Mouse (Mus musculus) cerebellum, postnatal 36 days (tissue): ENCODE data around the gene Aldh3a2.
"Not testable (repeated sequence)": the region's sequence is repeated elsewhere in the genome, so short reads cannot be mapped to it uniquely, and the experiment has no call there.

Experiments used
- DNase-seq, 2 experiments: peaks; one replicate each; pipeline ENCODE4 v3.0.0; 2021 to 2022; ENCODE audit warnings: mixed read lengths in 2 of 2

Aldh3a2 gene

DNA sequence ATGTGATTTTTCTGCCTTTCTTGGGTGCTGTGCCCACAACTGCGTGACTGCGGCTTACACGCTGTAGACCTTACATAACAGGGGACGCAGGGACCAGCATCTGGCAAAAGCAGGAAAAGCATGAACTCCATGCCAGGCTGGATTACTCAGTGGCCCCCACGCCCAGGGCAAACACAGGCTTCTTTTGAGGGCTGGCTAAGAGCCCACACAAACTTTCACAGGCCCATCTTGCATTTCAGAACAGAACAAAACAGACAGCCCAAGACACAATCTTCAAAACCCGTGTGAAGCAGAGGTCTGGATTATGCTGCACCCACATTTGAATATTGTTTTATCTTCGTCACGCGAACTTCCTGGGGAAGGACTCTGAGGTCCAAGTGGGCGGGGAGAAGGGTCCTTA lies 58.9 kb downstream of the Aldh3a2 start:
- no peak for DNase-seq

DNA sequence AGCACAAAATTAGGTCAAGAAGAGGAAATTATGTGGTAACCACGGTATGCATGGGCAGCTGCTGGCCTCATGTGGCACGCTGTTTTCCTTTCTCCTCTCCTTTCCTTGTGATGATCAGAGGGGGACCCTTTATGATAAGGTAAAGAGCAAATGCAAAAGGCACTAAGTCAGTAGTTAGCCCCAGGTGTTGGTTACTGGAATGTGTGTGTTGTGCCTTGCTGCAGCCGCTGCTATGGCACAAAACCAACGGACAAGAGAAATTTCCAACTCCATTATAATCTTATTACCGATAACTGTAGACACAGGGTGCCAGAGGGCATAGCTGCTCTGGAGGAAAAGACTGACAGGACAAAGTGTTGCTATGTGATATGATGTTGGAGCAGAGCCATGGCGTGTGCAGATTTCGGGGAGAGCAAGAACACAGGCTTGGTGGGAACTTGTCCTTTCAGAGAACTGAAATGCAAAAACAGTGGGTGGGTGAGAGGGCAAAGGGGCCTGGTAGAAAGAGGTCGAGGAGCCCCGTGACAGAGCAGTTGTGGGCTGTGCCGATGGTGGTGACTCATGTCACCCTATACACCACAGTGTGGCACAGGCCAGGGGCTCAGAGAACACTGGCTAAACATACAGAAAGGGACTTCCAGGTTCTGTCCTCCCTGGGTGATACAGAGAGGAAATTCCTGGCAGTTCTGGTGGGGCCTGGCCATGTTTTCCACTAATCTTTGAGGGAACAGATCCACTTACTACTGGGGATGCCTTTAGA lies 59.6 kb downstream of the Aldh3a2 start, which contains the start of gene Aldh3a1:
Aldh3a1 (plus strand) TSS at position 51 of the 760 bp plus-strand sequence.
- no peak for DNase-seq

DNA sequence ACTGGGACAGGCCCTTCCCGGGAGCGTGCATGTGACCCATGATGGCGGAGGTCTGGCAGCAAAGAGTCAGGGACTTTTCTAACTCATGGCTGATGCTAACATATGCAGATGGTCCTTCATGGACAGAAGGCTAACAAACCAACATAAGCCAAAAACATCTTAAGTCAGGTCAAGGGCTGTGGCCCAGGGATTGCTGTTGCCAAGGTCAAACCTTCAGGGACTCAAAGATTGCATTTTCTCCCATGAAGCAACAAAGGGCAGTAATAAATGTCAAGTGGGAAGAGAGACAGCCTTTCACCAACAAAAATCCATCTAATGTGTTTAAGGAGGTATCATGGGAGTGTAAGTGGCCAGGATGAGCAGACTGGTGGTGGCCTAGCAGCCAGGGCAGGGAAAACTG lies 61.1 kb downstream of the Aldh3a2 start:
- no peak for DNase-seq

DNA sequence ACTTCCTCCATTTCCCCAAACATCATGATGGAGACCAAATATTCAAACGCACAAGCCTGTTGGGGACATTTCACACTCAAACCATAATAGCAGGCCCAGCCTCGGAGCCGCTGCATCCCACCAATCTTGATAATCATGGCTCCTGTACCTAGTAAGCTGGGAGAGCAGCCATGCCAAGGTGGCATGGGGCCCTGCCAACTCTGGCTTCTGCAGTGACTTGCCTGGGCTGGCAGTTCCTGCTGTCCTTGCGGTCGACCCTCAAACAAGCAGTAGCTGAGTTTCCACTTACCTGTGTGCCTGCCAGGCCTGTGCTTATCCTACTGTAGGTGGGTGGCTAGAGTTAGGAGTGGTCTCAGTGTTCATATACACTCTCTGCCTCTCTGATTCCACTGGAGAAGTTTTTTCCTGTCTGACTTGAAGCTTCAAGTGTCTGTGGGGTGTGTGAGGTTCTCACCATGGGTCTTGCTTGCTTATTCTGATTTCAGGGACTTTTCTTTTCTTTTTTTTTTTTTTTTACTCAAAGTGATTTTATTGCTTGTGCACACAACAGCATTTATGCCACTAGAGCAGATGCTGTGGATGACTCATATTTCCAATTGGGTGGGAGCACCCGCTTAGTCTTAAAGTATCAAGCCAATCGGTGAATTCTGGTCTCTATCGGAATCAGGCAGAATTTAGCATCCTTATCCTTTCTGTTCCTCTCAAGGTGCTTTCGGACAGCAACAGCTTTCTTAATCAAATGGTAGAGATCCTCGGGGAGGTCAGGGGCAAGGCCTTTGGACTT lies 61.9 kb downstream of the Aldh3a2 start:
- DNase-seq: peak; percentile 32 to 54

DNA sequence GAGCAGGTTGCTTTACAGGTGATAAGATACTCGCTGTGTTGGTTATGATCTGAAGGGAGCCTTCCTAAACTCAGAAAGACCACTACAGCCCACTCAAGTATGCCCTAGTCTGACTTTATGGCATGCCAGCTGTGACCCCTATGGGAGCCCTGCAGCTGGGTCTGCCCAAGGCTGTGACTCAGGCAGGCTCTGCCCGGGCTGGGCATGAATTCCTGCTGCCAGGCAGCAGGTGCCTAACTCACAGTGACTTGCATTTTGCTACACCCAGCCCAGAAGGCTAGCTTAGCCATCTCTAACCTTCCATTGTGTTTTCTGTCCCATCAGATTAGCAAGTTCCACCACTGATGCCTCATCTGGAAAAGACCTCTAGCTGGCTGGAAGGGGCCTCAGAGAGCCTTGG lies 64.5 kb downstream of the Aldh3a2 start:
- no peak for DNase-seq

DNA sequence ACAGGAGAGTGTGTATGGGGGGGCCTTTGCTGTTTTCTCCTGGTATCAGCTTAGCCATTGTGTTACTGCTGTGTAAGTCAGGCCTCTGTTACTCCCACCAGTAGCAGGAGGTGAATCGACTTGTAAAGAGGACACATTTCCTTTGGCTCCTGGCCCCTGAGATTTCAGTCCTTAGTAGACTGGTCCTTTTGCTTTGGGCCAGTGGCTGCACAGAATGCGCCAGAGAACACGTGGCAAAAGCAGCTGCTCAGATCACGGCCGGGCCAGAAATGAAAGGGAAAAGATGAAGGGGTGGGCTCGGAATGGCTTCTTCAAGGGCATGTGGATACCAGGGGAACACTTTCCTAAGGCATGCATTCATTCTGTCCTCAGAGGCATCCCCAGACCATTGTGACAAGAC lies 65.1 kb downstream of the Aldh3a2 start:
- no peak for DNase-seq

DNA sequence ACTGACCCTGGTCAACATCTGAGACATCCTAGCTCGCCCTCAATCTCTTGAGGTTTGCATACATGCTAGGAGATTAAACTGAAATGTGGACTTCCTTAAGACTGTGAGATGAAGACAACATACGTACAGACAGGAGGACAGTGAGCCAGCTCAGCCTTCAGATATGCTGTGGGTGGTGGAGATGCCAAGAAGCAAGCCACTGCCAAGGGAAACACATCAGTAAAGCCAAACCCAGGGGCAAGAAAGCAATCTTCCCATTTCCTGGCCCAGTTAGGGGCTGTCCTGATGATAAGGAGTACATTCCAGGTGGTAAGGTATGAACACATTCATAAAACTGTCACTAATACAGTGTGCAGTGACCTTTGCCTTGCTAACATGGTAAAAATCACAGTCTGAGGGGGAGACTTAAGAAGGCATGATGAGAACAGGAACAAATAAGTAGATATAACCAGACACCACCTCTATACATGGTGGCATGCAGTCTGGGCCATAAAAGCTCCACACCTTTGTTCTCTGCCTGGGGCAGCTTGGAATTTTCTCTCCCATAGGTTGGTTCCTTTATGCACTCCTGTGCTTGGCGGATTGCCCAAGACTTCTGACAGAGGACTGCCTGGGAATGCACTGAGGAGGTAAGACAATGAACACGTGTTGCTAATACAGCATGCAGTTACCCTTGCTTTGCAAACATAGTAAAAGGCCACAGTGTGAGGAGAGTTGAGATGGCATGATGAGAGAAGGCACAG lies 67.5 kb downstream of the Aldh3a2 start:
- no peak for DNase-seq

DNA sequence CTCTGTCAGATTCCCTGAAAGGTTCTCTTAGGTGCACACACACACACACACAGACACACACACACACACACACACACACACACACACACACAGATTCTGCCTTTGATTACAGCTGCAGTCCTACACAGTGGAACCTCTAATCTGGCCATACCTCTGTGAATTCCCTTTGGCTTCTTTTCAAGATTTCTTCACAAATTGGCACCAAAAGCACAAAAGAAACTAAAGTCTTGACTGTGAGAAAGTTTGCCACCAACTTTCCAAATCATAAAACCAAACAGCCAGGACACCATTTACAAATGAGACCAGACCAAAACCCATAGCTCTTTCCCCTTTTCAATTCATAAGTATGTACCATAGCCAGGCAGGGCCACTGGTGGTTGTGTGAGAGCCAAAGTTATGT lies 69.3 kb downstream of the Aldh3a2 start:
- no peak for DNase-seq

DNA sequence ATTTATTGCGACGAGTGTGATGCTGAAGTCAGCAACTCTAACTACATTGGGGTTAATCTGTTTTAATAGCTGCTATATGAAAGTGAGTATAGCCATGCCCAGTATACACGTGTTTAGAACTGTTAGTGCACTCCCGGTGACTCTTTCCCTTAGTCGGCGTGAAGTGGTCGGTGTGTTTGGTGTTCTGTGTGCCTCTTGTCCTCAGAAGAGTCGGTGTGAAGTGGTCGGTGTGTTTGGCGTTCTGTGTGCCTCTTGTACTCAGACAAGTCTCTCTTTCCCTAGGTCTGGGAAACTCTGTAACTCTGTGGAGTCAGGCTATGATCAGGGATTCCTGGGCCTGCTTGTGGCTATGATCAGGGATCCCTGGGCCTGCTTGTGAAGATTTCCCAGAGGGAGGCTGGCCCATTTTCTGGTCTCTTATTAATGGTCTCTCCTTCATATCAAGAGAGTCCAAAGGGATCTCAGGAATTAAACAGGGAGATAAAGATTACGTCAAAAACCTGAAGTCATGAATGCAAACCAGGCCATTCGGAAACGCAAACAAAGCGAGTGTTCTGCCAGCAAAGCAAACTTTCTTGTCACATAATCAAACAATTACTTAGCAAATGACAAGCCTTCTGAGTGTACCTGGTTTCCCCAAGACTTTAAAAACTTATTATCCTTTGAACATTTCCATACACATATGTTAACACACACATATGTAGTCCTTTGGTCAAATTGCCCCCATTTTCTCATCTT lies 70.5 kb downstream of the Aldh3a2 start:
- no peak for DNase-seq

DNA sequence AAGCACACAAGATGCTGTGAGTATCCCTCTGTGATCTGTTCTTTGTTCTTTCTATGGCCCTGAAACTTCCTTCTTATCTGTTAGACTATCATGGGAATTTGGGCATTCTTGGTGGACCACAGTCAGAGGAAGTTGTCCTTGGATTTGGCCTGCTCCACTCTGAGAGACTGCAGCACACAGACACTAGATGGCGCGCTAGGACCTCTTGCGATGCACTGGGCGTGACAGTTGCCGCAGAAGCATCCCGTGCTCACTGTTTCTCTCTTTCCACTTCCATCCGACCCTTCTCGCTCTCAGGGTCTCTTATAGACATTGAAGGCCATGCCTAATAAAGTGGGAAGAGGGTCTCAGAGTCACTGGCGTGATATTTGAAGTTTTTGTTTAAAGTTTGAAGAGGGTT lies 73.9 kb downstream of the Aldh3a2 start:
- peak; percentile 88 to 91 for DNase-seq

DNA sequence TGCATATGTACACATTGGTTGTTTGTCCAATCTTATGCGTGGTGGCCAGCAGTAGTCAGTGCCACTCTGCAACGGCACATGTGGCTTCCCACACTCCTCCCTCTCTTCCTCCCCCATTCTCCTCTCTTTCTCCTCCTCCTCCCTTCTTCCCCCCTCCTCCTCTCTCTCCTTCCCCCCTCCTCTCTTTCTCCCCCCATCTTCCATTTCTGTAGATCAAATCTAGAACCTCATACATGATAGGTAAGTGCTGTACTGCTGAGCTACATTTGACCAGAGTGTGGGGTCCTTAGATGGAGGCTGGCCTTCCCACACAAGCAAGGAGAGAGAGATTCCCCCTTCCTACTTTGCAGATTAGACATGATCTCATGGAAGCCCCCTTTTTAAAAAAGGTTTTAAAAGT lies 74.5 kb downstream of the Aldh3a2 start:
- no peak for DNase-seq

DNA sequence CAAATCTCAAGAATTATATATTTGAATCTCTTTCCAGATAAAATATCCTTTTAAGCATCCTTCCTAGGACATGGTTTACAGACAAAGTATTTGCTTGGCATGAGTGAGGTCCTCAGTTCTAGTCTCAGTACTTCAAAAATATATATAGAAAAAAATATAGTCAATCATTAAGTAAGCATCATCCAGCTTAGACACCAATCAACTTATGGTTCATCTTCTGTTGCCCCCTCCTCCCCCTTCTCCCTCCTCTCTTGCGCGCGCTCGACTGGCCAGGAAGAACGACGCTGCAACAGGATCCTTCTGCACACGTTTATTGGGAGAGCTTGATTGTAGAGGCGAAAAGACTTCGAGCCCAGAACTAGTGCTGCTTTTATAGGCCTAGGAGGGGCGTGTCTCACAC lies 75.1 kb downstream of the Aldh3a2 start:
- DNase-seq: not testable (repeated sequence)

DNA sequence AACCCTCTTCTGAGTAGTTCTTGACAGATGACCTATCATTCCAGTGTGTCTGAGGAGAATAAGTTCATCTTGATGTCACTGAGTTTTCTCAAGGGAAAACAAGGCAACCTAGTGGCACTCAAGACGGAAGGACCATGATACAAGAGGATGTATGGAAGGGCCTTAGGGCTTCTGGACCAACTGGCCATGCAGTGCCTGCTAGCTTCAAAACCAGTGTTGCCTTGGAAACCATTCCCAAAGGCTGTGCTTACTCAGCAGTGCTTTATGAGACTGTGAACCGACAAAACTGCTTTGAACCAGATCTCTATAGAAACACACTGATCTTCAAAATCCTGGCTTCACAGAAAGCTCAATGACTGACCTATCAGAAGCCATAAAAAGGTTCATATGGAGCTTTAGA lies 76.5 kb downstream of the Aldh3a2 start:
- DNase-seq: no peak

DNA sequence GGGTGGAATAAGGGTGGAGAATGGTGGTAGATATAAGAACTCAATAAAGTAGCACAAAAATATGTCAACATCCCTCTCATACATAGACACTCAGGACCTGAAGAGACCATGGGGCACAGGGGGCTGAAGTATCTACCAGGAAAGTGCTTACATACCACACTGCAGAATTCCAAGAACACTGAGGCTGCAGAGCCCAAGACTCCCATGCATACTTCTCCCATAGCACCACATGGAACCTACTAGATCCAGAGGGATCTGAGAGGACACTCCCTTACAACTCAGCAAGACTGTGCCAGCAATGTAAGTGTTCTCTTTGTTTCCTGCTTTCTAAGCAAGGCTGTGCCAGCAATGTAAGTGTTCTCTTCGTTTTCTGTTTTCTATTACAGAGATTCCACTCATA lies 83.4 kb downstream of the Aldh3a2 start:
- DNase-seq: no peak

DNA sequence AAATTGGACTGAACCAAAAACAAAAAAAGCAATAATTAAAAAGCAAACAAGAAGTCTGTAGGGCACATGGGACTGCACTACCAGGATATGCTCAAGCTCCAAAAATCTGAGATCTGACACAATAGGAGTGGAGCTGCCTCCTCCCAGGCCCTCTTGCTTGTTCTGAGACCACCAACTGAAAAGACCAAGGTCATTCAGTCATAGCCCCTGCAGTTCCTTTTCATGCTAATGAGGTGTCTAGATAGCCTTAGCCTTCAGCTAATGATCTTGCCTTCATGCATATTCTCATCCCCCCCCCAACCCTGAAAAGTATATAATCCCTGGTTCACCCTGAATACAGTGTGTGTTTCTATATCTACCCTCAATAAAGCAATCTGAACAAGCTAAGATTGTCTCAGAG lies 85.6 kb downstream of the Aldh3a2 start:
- no peak for DNase-seq

DNA sequence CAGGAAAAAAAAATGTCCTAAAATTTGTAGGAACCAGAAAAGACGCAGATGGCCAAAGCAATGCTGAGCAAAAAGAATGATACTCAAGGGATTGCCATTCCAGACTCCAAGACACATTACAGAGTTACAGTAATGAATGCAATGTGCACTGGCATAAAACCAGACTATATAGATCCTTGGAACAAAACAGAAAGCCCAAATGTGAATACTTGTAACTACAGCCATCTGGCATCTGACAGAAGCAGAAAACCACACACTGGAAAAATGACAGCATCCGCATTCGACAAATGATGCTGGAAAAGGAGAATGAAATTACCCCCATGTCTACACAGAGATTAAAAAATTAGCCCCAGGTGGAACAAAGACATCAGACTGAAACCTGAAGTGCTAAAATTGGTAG lies 86.9 kb downstream of the Aldh3a2 start:
- DNase-seq: no peak

DNA sequence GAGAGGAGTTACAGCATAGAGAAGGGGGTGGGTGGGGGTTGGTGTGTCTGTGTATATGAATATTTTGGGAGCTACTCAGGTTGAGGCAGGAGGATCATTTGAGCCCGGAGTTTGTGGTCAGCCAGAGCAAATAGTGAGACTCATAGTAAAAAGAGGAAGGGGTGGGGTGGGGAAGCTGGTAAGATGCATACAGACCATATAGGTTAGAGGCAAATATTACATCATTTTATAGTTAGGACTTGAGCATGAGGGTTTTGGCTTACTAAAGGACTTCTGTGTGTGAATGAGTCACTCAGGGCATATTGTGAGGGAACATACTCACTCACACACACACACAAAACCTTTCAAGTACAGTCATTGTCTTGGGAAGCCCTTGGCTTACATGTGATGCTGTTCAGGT lies 90.9 kb downstream of the Aldh3a2 start:
- DNase-seq: no peak

DNA sequence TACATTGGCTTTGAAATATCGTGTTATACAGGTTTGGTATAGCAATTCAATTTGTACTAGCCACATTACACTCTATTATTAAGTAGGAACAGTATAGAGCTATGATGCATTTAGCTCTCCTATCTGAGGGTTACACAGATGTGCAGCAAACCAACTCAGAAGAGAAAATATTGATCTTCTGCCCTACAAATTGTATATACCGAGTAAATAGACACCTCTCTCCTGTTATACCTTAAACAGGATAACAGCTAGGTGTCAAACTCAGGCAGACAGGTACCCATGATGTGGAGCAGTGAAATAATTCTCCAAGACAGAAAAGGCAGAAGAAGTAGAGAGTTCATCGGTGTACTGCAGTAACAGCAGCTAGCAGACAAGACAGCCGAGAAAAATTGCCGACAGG lies 91.5 kb downstream of the Aldh3a2 start:
- DNase-seq: no peak

DNA sequence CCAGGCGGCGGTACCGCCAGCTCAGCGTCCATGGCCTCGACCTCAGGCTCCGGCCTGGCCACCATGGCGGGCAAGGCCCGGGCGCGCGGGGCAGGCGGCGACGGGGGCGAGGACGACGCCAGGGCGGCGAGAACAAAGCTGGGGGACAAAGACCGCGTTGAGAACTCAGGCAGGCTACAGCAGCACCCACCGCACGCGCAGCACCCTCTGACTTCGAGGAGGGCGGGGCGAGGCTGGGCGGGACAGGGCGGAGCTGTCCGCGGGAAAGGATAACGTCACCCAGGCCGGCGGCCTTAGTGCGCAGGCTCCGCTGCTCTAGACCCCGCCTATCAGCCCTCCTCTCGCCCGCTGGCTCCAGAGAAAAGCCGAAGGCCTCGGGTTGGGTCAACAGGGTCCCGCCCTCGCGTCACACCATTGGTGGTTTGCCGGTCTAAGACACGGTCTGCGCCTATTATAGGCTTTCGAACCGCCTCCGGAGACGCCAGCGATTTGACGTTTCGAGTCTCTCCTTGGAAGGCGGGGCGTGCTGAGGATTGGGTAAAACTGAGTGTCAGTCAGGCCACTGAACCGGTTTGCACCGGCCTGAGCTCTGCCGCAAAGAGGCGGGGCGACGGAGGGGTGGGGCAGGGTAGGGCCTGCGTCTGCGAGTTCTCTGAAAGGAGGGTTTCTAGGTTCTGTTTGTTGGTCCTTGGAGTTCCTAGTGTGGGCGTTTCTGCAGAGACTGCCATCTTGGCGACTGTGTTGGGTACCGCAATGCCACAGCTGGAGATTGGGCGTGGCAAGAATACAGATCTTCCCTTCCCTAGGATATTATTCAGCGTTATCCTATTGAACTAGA lies 92.2 kb downstream of the Aldh3a2 start, which contains the start of gene Usp22:
Usp22 (minus strand) TSS at position 235 of the 838 bp plus-strand sequence.
- peak; percentile 98 to 99 for DNase-seq

DNA sequence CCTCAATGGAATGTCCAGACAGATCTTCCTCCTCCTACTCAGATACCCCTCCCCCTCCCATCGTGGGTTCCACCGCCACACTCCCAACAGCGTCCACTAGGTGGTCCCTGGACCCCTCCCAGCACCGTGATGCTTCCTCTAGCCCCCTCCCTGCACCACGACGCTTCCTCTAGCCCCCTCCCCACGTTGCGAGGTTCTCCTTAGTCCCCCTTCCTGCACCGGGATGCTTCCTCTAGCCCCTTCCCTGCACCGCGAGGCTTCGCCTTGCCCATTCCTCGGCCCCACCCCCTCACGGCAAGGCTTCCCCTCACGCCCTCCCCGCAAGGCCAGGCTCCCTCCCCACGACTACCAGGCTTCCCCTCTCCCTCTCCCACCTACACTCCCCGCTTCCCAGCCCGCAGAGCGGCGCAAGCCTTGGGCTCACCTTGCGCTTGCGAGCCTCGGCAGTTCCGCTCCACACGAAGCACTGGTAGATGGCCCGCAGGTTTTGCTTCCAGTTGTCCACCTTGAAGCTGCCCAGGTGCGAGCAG lies 92.9 kb downstream of the Aldh3a2 start:
- peak; percentile 39 to 54 for DNase-seq

DNA sequence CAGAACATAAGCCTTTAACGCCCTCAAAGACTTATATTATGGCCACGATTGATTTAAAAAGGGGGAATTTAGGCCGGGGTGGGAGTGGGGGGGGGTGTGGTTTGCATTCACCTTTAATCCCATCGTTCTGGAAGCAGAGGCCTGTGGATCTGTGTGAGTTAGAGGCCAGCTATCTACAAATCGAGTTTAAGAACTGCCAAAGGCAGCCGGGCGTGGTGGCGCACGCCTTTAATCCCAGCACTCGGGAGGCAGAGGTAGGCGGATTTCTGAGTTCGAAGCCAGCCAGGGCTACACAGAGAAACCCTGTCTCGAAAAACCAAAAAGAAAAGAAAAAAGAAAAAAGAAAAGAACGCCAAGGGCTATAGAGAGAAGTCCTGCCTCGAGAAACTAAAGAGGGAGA lies 93.8 kb downstream of the Aldh3a2 start:
- peak in 1 of 2 experiments; percentile 37 for DNase-seq
